Mouse (Mus musculus) B cell, adult 2 months (primary cell): ENCODE data around the gene Anapc7.

Experiments used
- DNase-seq, 2 experiments: peaks; one replicate each; pipeline ENCODE4 v3.0.0; 2022

Anapc7 gene

GRCm38 (mm10) chr5:122409692-122410645 lies 11.5 kb upstream of the Anapc7 start:
- DNase-seq = peak; percentile 31 to 36

GRCm38 (mm10) chr5:122411892-122412291 lies 9.6 kb upstream of the Anapc7 start:
- DNase-seq = no peak

GRCm38 (mm10) chr5:122412826-122413225 lies 8.7 kb upstream of the Anapc7 start:
- no peak for DNase-seq

GRCm38 (mm10) chr5:122414351-122414750 lies 7.1 kb upstream of the Anapc7 start:
- DNase-seq = no peak

GRCm38 (mm10) chr5:122415465-122415864 lies 6.0 kb upstream of the Anapc7 start:
- no peak for DNase-seq

GRCm38 (mm10) chr5:122420676-122421075 lies 817 bp upstream of the Anapc7 start:
- peak; percentile 42 to 54 for DNase-seq

- peak; percentile 93 to 95 for DNase-seq
Measured at GRCm38 (mm10) chr5:122422071-122422964, 825 bp downstream of the Anapc7 start.

GRCm38 (mm10) chr5:122423083-122423482 lies 1.6 kb downstream of the Anapc7 start:
- no peak for DNase-seq

GRCm38 (mm10) chr5:122425550-122425949 lies 4.1 kb downstream of the Anapc7 start:
- no peak for DNase-seq

- no peak for DNase-seq
Measured at GRCm38 (mm10) chr5:122430036-122430775, 8.7 kb downstream of the Anapc7 start.

- no peak for DNase-seq
Measured at GRCm38 (mm10) chr5:122431221-122431620, 9.7 kb downstream of the Anapc7 start.

GRCm38 (mm10) chr5:122434541-122434940 lies 13.0 kb downstream of the Anapc7 start:
- peak in 1 of 2 experiments; percentile 9 for DNase-seq

GRCm38 (mm10) chr5:122439400-122440094 lies 18.1 kb downstream of the Anapc7 start:
- DNase-seq = no peak

GRCm38 (mm10) chr5:122440095-122440630 lies 18.7 kb downstream of the Anapc7 start:
- no peak for DNase-seq

GRCm38 (mm10) chr5:122444492-122444891 lies 23.0 kb downstream of the Anapc7 start:
- no peak for DNase-seq

GRCm38 (mm10) chr5:122445051-122445610 lies 23.6 kb downstream of the Anapc7 start:
- DNase-seq = no peak

- DNase-seq = no peak
Measured at GRCm38 (mm10) chr5:122447857-122448256, 26.4 kb downstream of the Anapc7 start.

GRCm38 (mm10) chr5:122448869-122449268 lies 27.4 kb downstream of the Anapc7 start:
- DNase-seq = no peak

- no peak for DNase-seq
Measured at GRCm38 (mm10) chr5:122449946-122450345, 28.5 kb downstream of the Anapc7 start.

GRCm38 (mm10) chr5:122450913-122451317 lies 29.4 kb downstream of the Anapc7 start:
- DNase-seq = no peak

- no peak for DNase-seq
Measured at GRCm38 (mm10) chr5:122451324-122451723, 29.8 kb downstream of the Anapc7 start.
